Mouse (Mus musculus) thymus, adult 2 months (tissue): ENCODE data around the gene Pip5kl1.

Experiments
- CTCF ChIP-seq: fragments of 200-500 bp; IDR thresholded peaks from 2 replicates; pipeline ENCODE4 v1.5.1; 2012; ENCODE audit warnings: mild to moderate bottlenecking, control low read depth, low read length, moderate library complexity, borderline replicate concordance; ENCODE audit not compliant: control insufficient read depth, poor library complexity, insufficient read depth; ENCODE audit errors: extremely low read depth
- POLR2A ChIP-seq: fragments of 200-500 bp; IDR thresholded peaks from 2 replicates; pipeline ENCODE4 v1.6.1; 2012; ENCODE audit warnings: mild to moderate bottlenecking, low read length, control low read depth, moderate library complexity; ENCODE audit not compliant: control insufficient read depth, poor library complexity, insufficient read depth; ENCODE audit errors: extremely low read depth

DNA sequence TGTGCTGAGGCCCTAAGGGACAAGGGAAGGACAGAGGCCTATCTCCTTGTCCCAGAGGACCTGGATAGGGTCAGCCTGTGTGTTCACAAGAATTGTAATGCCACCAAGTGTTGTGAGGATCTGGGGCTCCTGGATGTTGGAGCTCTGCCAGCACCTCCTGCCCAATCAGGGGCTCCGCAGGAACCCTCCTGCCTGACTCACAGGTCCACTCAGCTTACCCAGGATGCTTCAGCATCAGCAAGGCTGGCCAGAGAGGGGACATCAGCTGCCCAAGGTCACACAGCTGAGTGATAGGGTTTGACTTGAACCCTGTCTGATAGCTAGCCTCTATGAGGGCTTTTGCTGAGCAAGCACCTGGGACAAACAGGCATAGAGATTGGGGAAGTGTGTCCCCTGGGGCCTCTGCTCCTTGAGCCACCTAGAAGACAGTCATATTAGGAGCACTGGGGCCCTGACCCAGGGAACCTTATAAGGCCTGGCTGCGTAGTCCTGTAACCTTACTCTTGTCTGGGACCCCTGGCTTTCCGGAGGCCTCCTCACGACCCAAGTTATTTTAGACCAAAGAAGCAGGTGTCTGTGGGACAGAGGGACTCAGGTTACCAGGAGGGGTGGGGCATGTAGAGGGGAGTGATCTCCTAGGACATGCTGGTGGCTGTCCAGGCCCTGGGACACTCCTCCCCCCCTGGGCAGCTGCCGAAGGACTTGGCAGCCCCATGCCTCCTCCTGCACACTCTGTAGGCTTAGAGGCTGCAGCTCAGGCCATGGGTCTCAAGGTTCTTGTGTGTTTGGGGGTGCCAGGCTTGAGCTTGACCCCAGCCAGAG lies 51.5 kb downstream of the Pip5kl1 start:
- TF ChIP-seq POLR2A (no peak), CTCF (no peak)
